Comparison of ENCODE assay signal across 23 mouse cellular contexts in genomic region chr15:3507329-3507728, GRCm38 (mm10).
A peak's percentile ranks its signal among the peaks of the same experiment; 100 is the strongest.
DNase-seq lines count a peak whose midpoint lies in the region; ATAC-seq and TF ChIP-seq lines count a peak whose summit lies in the region.
"Had no signal": no experiment of that assay in that cellular context is flagged by ENCODE, and none has a peak within 500 bp of the region (broad histone marks: within the 10 kb centered on the region; RNA-seq: fewer than 3 reads in every experiment).

No protein-coding gene starts in this region.

- 0 out of 2 replicates have a peak, but pooled peaks cover 10% of the 10 kb centered on the region for H3K4me1 ChIP-seq in hindbrain, embryonic 15.5 days (replicated peaks)
- H3K4me1 ChIP-seq in hindbrain, embryonic 12.5 days: no peaks in the 10 kb centered on the region
- 0 out of 2 replicates have a peak, but pooled peaks cover 3% of the 10 kb centered on the region for H3K4me1 ChIP-seq in hindbrain, embryonic 16.5 days (ENCODE audit: control insufficient read depth, insufficient read depth, low read depth, low read length)
- H3K4me1 ChIP-seq in neural tube, embryonic 12.5 days: peaks cover 8% of the 10 kb centered on the region
- H3K4me1 ChIP-seq: liver, embryonic 13.5 days; megakaryocyte, embryonic 14.5 days had no signal

- no peak for TF ChIP-seq POLR2A in brain, embryonic 14.5 days (IDR thresholded peaks at IDR 0.05; ENCODE audit: borderline replicate concordance, extremely low read depth, insufficient read depth, insufficient read length, poor library complexity, severe bottlenecking)

- peak; percentile 63; the same call in 1 of the 2 replicates for ATAC-seq in hindbrain, embryonic 15.5 days (ENCODE audit: low FRiP score, low read depth)
- ATAC-seq in hindbrain, embryonic 12.5 days (ENCODE audit: low FRiP score): no peak; the same call in 1 of the 2 replicates
- ATAC-seq in hindbrain, embryonic 16.5 days: peak; percentile 76
- peak; percentile 75 for ATAC-seq in neural tube, embryonic 12.5 days (ENCODE audit: low FRiP score, low read depth)
- ATAC-seq: intestine, postnatal 0 days had no signal

- no peaks in the 10 kb centered on the region for H3K27me3 ChIP-seq in hindbrain, embryonic 15.5 days
- no peaks in the 10 kb centered on the region for H3K27me3 ChIP-seq in hindbrain, embryonic 12.5 days
- no peaks in the 10 kb centered on the region for H3K27me3 ChIP-seq in hindbrain, embryonic 16.5 days (replicated peaks; ENCODE audit: control insufficient read depth, insufficient read depth, low read length)
- H3K27me3 ChIP-seq in neural tube, embryonic 12.5 days (replicated peaks): no peaks in the 10 kb centered on the region
- H3K27me3 ChIP-seq: embryonic facial prominence, embryonic 13.5 days; heart, embryonic 12.5 days; liver, embryonic 13.5 days; megakaryocyte, embryonic 14.5 days had no signal

- H3K36me3 ChIP-seq in hindbrain, embryonic 15.5 days: no peaks in the 10 kb centered on the region
- no peaks in the 10 kb centered on the region for H3K36me3 ChIP-seq in hindbrain, embryonic 12.5 days
- no peaks in the 10 kb centered on the region for H3K36me3 ChIP-seq in hindbrain, embryonic 16.5 days (ENCODE audit: control insufficient read depth, insufficient read depth, low read length)
- H3K36me3 ChIP-seq in neural tube, embryonic 12.5 days: no peaks in the 10 kb centered on the region
- H3K36me3 ChIP-seq: embryonic facial prominence, embryonic 13.5 days; heart, embryonic 12.5 days; liver, embryonic 13.5 days had no signal

- H3K27ac ChIP-seq in hindbrain, embryonic 15.5 days (replicated peaks): no peak overlapping the region
- H3K27ac ChIP-seq in hindbrain, embryonic 12.5 days: no peak overlapping the region
- H3K27ac ChIP-seq in hindbrain, embryonic 16.5 days (ENCODE audit: low read depth, low read length): no peak overlapping the region
- H3K27ac ChIP-seq in neural tube, embryonic 12.5 days: no peak overlapping the region
- H3K27ac ChIP-seq: embryonic facial prominence, embryonic 13.5 days; liver, embryonic 13.5 days had no signal

- no peak overlapping the region for H3K4me3 ChIP-seq in hindbrain, embryonic 15.5 days
- no peak overlapping the region for H3K4me3 ChIP-seq in hindbrain, embryonic 12.5 days
- no peak overlapping the region for H3K4me3 ChIP-seq in hindbrain, embryonic 16.5 days (ENCODE audit: low read length)
- H3K4me3 ChIP-seq in neural tube, embryonic 12.5 days: no peak overlapping the region
- H3K4me3 ChIP-seq: embryonic facial prominence, embryonic 13.5 days; erythroblast, embryonic 14.5 days; heart, embryonic 12.5 days; liver, embryonic 13.5 days; megakaryocyte, embryonic 14.5 days had no signal

- H3K4me2 ChIP-seq in hindbrain, embryonic 15.5 days: no peak overlapping the region
- H3K4me2 ChIP-seq in hindbrain, embryonic 12.5 days (replicated peaks): no peak overlapping the region
- H3K4me2 ChIP-seq in hindbrain, embryonic 16.5 days (ENCODE audit: low read length): no peak overlapping the region
- no peak overlapping the region for H3K4me2 ChIP-seq in neural tube, embryonic 12.5 days (replicated peaks)
- H3K4me2 ChIP-seq: embryonic facial prominence, embryonic 13.5 days; heart, embryonic 12.5 days; liver, embryonic 13.5 days; lung, embryonic 14.5 days had no signal

- H3K9me3 ChIP-seq in hindbrain, embryonic 15.5 days: no peaks in the 10 kb centered on the region
- H3K9me3 ChIP-seq in hindbrain, embryonic 12.5 days (replicated peaks): no peaks in the 10 kb centered on the region
- no peaks in the 10 kb centered on the region for H3K9me3 ChIP-seq in hindbrain, embryonic 16.5 days (ENCODE audit: control insufficient read depth, low read length)
- H3K9me3 ChIP-seq in neural tube, embryonic 12.5 days: no peaks in the 10 kb centered on the region
- H3K9me3 ChIP-seq: embryonic facial prominence, embryonic 13.5 days; heart, embryonic 12.5 days; liver, embryonic 13.5 days had no signal

- DNase-seq in brain, embryonic 14.5 days (ENCODE audit: low read depth): peak; percentile 7
- no peak for DNase-seq in adrenal gland, postnatal 10 days
- no peak for DNase-seq in urinary bladder, postnatal 14 days (ENCODE audit: low spot score)
- DNase-seq: adrenal gland, adult 8-10 months; cerebellum, adult 2 months; cerebellum, postnatal 25 days; gastrocnemius, postnatal 25 days; heart, adult 18-20 months; heart, postnatal 10 days; kidney, postnatal 4 days; liver, embryonic 13.5 days; lung, embryonic 14.5 days; right cerebral cortex, postnatal 4 days; thymus, postnatal 25 days had no signal

- H3K9ac ChIP-seq in hindbrain, embryonic 15.5 days: no peak overlapping the region
- no peak overlapping the region for H3K9ac ChIP-seq in hindbrain, embryonic 12.5 days
- H3K9ac ChIP-seq in hindbrain, embryonic 16.5 days (ENCODE audit: low read depth, low read length): no peak overlapping the region
- H3K9ac ChIP-seq in neural tube, embryonic 12.5 days: no peak overlapping the region
- H3K9ac ChIP-seq: embryonic facial prominence, embryonic 13.5 days; heart, embryonic 12.5 days; liver, embryonic 13.5 days; lung, embryonic 14.5 days had no signal

- WGBS in hindbrain, embryonic 15.5 days: 56% methylated on average over 2 of the region's 2 CpGs
- 90% methylated on average over 2 of the region's 2 CpGs for WGBS in hindbrain, embryonic 12.5 days
- 72% methylated on average over 2 of the region's 2 CpGs for WGBS in hindbrain, embryonic 16.5 days
- WGBS in neural tube, embryonic 12.5 days: 75% methylated on average over 2 of the region's 2 CpGs

- no peak for TF ChIP-seq CTCF in brain, embryonic 14.5 days (IDR thresholded peaks at IDR 0.05; ENCODE audit: borderline replicate concordance, extremely low read depth, insufficient read depth, insufficient read length)
